Mouse (Mus musculus): ENCODE results near the gene Plekha5. TPM values are rescaled to one million over a fixed set of nuclear protein-coding genes. Genes with fewer than 3 reads are reported as not detected.

The Plekha5 gene
- polyA plus RNA-seq, 1 experiment from 2014 or later = 50.7 TPM

- H3K4me1 ChIP-seq (ENCODE audit: control insufficient read depth, insufficient read depth, low read length) = peaks cover 18% of the 10 kb centered on the region
- H3K27ac ChIP-seq (replicated peaks; ENCODE audit: low read depth, low read length) = peak overlapping the region; percentile 38; the same call in 1 of the 2 replicates
- no peaks in the 10 kb centered on the region for H3K36me3 ChIP-seq (ENCODE audit: control insufficient read depth, insufficient read depth, low read length)
- H3K4me3 ChIP-seq (replicated peaks; ENCODE audit: low read depth, low read length) = no peak overlapping the region
- H3K9ac ChIP-seq (replicated peaks; ENCODE audit: low read length) = no peak overlapping the region
- H3K27me3 ChIP-seq (ENCODE audit: control insufficient read depth, insufficient read depth, low read length) = no peaks in the 10 kb centered on the region
- ATAC-seq (ENCODE audit: low FRiP score, low TSS enrichment) = no peak
- WGBS = 72% methylated on average over 7 of the region's 7 CpGs
- DNase-seq = no peak
- H3K9me3 ChIP-seq (ENCODE audit: control insufficient read depth, low read length) = no peaks in the 10 kb centered on the region
- H3K4me2 ChIP-seq (ENCODE audit: low read length) = no peak overlapping the region
Measured at GRCm38 (mm10) chr6:140478031-140478430, 54.2 kb downstream of the Plekha5 start.

DNA sequence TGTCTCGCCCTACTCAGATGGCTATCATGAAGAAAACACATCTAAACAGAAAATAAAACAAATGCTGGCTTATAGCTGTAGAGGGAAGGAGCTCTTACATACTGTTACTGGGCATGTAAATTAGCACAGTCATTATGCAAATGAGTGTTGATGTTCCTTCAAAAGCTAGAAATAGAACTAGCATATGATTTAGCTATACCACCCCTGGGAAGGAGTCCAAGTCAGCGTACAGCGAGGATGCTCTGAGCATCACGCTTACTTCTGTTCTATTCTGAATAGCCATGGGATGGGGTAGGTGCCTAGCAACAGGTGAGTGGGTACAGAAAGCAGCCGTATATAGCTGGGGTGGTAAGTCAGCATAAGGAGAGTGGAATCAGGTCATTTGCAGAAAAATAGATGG lies 55.1 kb downstream of the Plekha5 start:
- Histone ChIP-seq H3K27me3 (ENCODE audit: control insufficient read depth, insufficient read depth, low read length) (no peaks in the 10 kb centered on the region), H3K9ac (replicated peaks; ENCODE audit: low read length) (no peak overlapping the region), H3K4me2 (ENCODE audit: low read length) (no peak overlapping the region), H3K4me3 (replicated peaks; ENCODE audit: low read depth, low read length) (no peak overlapping the region), H3K36me3 (ENCODE audit: control insufficient read depth, insufficient read depth, low read length) (no peaks in the 10 kb centered on the region), H3K27ac (replicated peaks; ENCODE audit: low read depth, low read length) (no peak overlapping the region), H3K9me3 (ENCODE audit: control insufficient read depth, low read length) (no peaks in the 10 kb centered on the region), H3K4me1 (ENCODE audit: control insufficient read depth, insufficient read depth, low read length) (peaks cover 19% of the 10 kb centered on the region)
- no peak for ATAC-seq (ENCODE audit: low FRiP score, low TSS enrichment)
- no peak for DNase-seq
- 80% methylated on average over 5 of the region's 5 CpGs for WGBS

- no peak overlapping the region for H3K9ac ChIP-seq (replicated peaks; ENCODE audit: low read length)
- H3K9me3 ChIP-seq (ENCODE audit: control insufficient read depth, low read length) = no peaks in the 10 kb centered on the region
- no peaks in the 10 kb centered on the region for H3K27me3 ChIP-seq (ENCODE audit: control insufficient read depth, insufficient read depth, low read length)
- no peak for DNase-seq
- H3K4me2 ChIP-seq (ENCODE audit: low read length) = no peak overlapping the region
- H3K27ac ChIP-seq (replicated peaks; ENCODE audit: low read depth, low read length) = no peak overlapping the region
- 89% methylated on average over 10 of the region's 10 CpGs for WGBS
- no peaks in the 10 kb centered on the region for H3K36me3 ChIP-seq (ENCODE audit: control insufficient read depth, insufficient read depth, low read length)
- no peak overlapping the region for H3K4me3 ChIP-seq (replicated peaks; ENCODE audit: low read depth, low read length)
- peaks cover 19% of the 10 kb centered on the region for H3K4me1 ChIP-seq (ENCODE audit: control insufficient read depth, insufficient read depth, low read length)
- no peak for ATAC-seq (ENCODE audit: low FRiP score, low TSS enrichment)
Measured at GRCm38 (mm10) chr6:140480425-140481081, 56.7 kb downstream of the Plekha5 start.

GRCm38 (mm10) chr6:140481701-140482460 lies 58.0 kb downstream of the Plekha5 start:
- no peak for ATAC-seq (ENCODE audit: low FRiP score, low TSS enrichment)
- H3K9me3 ChIP-seq (ENCODE audit: control insufficient read depth, low read length) = no peaks in the 10 kb centered on the region
- H3K4me3 ChIP-seq (replicated peaks; ENCODE audit: low read depth, low read length) = no peak overlapping the region
- H3K4me1 ChIP-seq (ENCODE audit: control insufficient read depth, insufficient read depth, low read length) = peaks cover 18% of the 10 kb centered on the region
- DNase-seq = no peak
- H3K9ac ChIP-seq (replicated peaks; ENCODE audit: low read length) = no peak overlapping the region
- WGBS = 71% methylated on average over 7 of the region's 7 CpGs
- H3K27ac ChIP-seq (replicated peaks; ENCODE audit: low read depth, low read length) = no peak overlapping the region
- H3K36me3 ChIP-seq (ENCODE audit: control insufficient read depth, insufficient read depth, low read length) = no peaks in the 10 kb centered on the region
- no peaks in the 10 kb centered on the region for H3K27me3 ChIP-seq (ENCODE audit: control insufficient read depth, insufficient read depth, low read length)
- no peak overlapping the region for H3K4me2 ChIP-seq (ENCODE audit: low read length)

GRCm38 (mm10) chr6:140484170-140484569 lies 60.3 kb downstream of the Plekha5 start:
- Histone ChIP-seq H3K27me3 (ENCODE audit: control insufficient read depth, insufficient read depth, low read length) (no peaks in the 10 kb centered on the region), H3K9me3 (ENCODE audit: control insufficient read depth, low read length) (no peaks in the 10 kb centered on the region), H3K4me3 (replicated peaks; ENCODE audit: low read depth, low read length) (no peak overlapping the region), H3K4me1 (ENCODE audit: control insufficient read depth, insufficient read depth, low read length) (0 out of 2 replicates have a peak, but pooled peaks cover 5% of the 10 kb centered on the region), H3K36me3 (ENCODE audit: control insufficient read depth, insufficient read depth, low read length) (no peaks in the 10 kb centered on the region), H3K9ac (replicated peaks; ENCODE audit: low read length) (no peak overlapping the region), H3K4me2 (ENCODE audit: low read length) (no peak overlapping the region), H3K27ac (replicated peaks; ENCODE audit: low read depth, low read length) (no peak overlapping the region)
- no peak for ATAC-seq (ENCODE audit: low FRiP score, low TSS enrichment)
- WGBS = 85% methylated on average over 9 of the region's 9 CpGs
- DNase-seq = no peak

GRCm38 (mm10) chr6:140485636-140486035 lies 61.8 kb downstream of the Plekha5 start:
- Histone ChIP-seq H3K27me3 (ENCODE audit: control insufficient read depth, insufficient read depth, low read length) (no peaks in the 10 kb centered on the region), H3K9me3 (ENCODE audit: control insufficient read depth, low read length) (no peaks in the 10 kb centered on the region), H3K27ac (replicated peaks; ENCODE audit: low read depth, low read length) (no peak overlapping the region), H3K36me3 (ENCODE audit: control insufficient read depth, insufficient read depth, low read length) (no peaks in the 10 kb centered on the region), H3K4me3 (replicated peaks; ENCODE audit: low read depth, low read length) (no peak overlapping the region), H3K9ac (replicated peaks; ENCODE audit: low read length) (no peak overlapping the region), H3K4me2 (ENCODE audit: low read length) (no peak overlapping the region), H3K4me1 (ENCODE audit: control insufficient read depth, insufficient read depth, low read length) (peaks cover 5% of the 10 kb centered on the region; the same call in 1 of the 2 replicates)
- ATAC-seq (ENCODE audit: low FRiP score, low TSS enrichment) (no peak), DNase-seq (no peak)
- 89% methylated on average over 6 of the region's 6 CpGs for WGBS

DNA sequence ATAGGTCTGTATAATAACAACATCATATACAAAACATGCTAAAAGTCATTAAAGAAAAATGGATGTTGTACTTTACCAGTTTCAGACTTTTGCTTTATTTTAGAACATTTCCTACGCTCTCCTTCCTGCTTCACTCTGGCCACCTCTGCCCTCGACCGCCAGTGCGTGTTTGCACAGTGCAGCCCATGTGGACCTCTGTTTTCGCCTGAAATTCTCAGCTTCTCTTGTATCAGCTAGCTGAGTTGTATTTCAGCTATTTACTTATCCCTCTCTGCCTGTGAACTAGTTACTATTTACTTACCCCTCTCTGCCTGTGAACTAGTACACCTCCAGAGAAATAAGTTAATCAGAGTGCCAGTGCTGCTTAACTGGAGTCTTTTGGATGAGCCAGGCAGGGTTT lies 62.8 kb downstream of the Plekha5 start:
- ATAC-seq (ENCODE audit: low FRiP score, low TSS enrichment) (no peak), DNase-seq (no peak)
- Histone ChIP-seq H3K9me3 (ENCODE audit: control insufficient read depth, low read length) (no peaks in the 10 kb centered on the region), H3K36me3 (ENCODE audit: control insufficient read depth, insufficient read depth, low read length) (no peaks in the 10 kb centered on the region), H3K4me2 (ENCODE audit: low read length) (no peak overlapping the region), H3K27me3 (ENCODE audit: control insufficient read depth, insufficient read depth, low read length) (no peaks in the 10 kb centered on the region), H3K27ac (replicated peaks; ENCODE audit: low read depth, low read length) (no peak overlapping the region), H3K4me1 (ENCODE audit: control insufficient read depth, insufficient read depth, low read length) (peaks cover 5% of the 10 kb centered on the region; the same call in 1 of the 2 replicates), H3K9ac (replicated peaks; ENCODE audit: low read length) (no peak overlapping the region), H3K4me3 (replicated peaks; ENCODE audit: low read depth, low read length) (no peak overlapping the region)
- 94% methylated on average over 5 of the region's 5 CpGs for WGBS

DNA sequence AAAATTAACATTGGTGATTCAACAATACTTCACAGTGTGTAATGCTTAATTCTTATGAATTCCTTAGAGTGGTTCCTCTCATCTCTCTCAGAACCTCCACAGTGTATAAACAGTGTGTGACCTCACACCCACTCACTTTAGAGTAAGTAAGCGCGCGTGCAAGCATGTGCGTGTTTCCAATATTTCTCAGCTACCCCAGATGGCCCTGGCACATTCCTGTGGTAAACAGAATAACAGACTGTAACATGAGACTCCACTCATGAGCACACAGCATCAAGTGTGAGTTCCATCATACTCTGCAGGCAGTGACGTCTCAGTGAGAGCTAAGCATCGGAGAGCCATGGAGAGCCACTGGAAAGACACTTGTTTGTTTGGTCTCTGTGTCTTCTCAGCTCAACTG lies 63.6 kb downstream of the Plekha5 start:
- 93% methylated on average over 6 of the region's 6 CpGs for WGBS
- no peak for DNase-seq
- Histone ChIP-seq H3K4me2 (ENCODE audit: low read length) (no peak overlapping the region), H3K27me3 (ENCODE audit: control insufficient read depth, insufficient read depth, low read length) (no peaks in the 10 kb centered on the region), H3K4me3 (replicated peaks; ENCODE audit: low read depth, low read length) (no peak overlapping the region), H3K36me3 (ENCODE audit: control insufficient read depth, insufficient read depth, low read length) (no peaks in the 10 kb centered on the region), H3K4me1 (ENCODE audit: control insufficient read depth, insufficient read depth, low read length) (peaks cover 5% of the 10 kb centered on the region), H3K9me3 (ENCODE audit: control insufficient read depth, low read length) (no peaks in the 10 kb centered on the region), H3K27ac (replicated peaks; ENCODE audit: low read depth, low read length) (no peak overlapping the region), H3K9ac (replicated peaks; ENCODE audit: low read length) (no peak overlapping the region)
- ATAC-seq (ENCODE audit: low FRiP score, low TSS enrichment) = no peak

DNA sequence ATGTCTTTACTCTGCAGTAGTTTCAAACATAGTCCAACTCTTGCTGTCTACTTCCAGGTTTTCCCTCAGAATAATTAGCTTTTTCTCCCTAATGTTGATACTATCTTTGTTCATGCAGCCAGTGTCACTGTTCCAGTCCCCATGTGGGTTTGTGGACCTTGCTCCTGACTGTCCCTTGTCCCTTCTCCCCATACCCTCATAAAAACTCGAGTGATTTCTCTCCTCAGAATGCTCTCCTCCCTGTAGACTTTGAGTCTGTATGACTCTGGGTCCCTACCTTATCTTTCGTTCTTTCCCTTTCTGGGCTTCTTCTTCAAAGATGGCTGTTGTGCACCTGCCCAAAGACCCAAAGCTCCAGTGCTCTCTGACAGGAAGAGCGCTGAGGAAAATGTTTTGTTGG lies 64.8 kb downstream of the Plekha5 start:
- DNase-seq = no peak
- ATAC-seq (ENCODE audit: low FRiP score, low TSS enrichment) = no peak
- H3K27ac ChIP-seq (replicated peaks; ENCODE audit: low read depth, low read length) = no peak overlapping the region
- H3K4me1 ChIP-seq (ENCODE audit: control insufficient read depth, insufficient read depth, low read length) = peaks cover 4% of the 10 kb centered on the region
- H3K4me2 ChIP-seq (ENCODE audit: low read length) = no peak overlapping the region
- no peaks in the 10 kb centered on the region for H3K27me3 ChIP-seq (ENCODE audit: control insufficient read depth, insufficient read depth, low read length)
- WGBS = 92% methylated on average over 3 of the region's 3 CpGs
- no peaks in the 10 kb centered on the region for H3K9me3 ChIP-seq (ENCODE audit: control insufficient read depth, low read length)
- no peaks in the 10 kb centered on the region for H3K36me3 ChIP-seq (ENCODE audit: control insufficient read depth, insufficient read depth, low read length)
- H3K4me3 ChIP-seq (replicated peaks; ENCODE audit: low read depth, low read length) = no peak overlapping the region
- H3K9ac ChIP-seq (replicated peaks; ENCODE audit: low read length) = no peak overlapping the region
